Comparison of ENCODE assay signal across 8 mouse cellular contexts in genomic region chr17:49951491-49951855, GRCm38 (mm10).
DNase-seq lines count a peak whose midpoint lies in the region; ATAC-seq lines count a peak whose summit lies in the region.

No protein-coding gene starts in this region.

- no peak overlapping the region for H3K9ac ChIP-seq in hindbrain, embryonic 13.5 days

- WGBS in hindbrain, embryonic 13.5 days = 9% methylated on average over 7 of the region's 7 CpGs

- no peaks in the 10 kb centered on the region for H3K9me3 ChIP-seq in hindbrain, embryonic 13.5 days

- peak; percentile 73 for ATAC-seq in hindbrain, embryonic 13.5 days (ENCODE audit: low FRiP score)

- peak overlapping the region; percentile 69 for H3K27ac ChIP-seq in hindbrain, embryonic 13.5 days

- H3K27me3 ChIP-seq in hindbrain, embryonic 13.5 days = no peaks in the 10 kb centered on the region

- H3K36me3 ChIP-seq in hindbrain, embryonic 13.5 days = no peaks in the 10 kb centered on the region

- peak overlapping the region; percentile 53 for H3K4me2 ChIP-seq in hindbrain, embryonic 13.5 days

- peak; percentile 54 to 91 for DNase-seq in adrenal gland, adult (ENCODE audit: inconsistent age in 2 of 2, low spot score in 1 of 2)
- DNase-seq in cerebellum, postnatal 25 days = peak; percentile 77 to 89
- DNase-seq in frontal cortex, postnatal 25 days (ENCODE audit: low spot score in 2 of 2) = peak; percentile 72 to 80
- peak; percentile 87 to 89 for DNase-seq in layer of hippocampus, postnatal 10 days (ENCODE audit: low spot score in 2 of 2)
- peak; percentile 87 for DNase-seq in lung, postnatal 10 days
- DNase-seq in retina, postnatal 7 days (ENCODE audit: low read depth, low spot score) = peak; percentile 61
- DNase-seq in Muller cell, postnatal 12 days (ENCODE audit: inconsistent ontology term) = no peak

- peak overlapping the region; percentile 25 for H3K4me3 ChIP-seq in hindbrain, embryonic 13.5 days

- H3K4me1 ChIP-seq in hindbrain, embryonic 13.5 days (replicated peaks) = peaks cover 7% of the 10 kb centered on the region
